ENCODE assay signal across 21 mouse cellular contexts in genomic region chr16:67124811-67125210, GRCm38 (mm10).
DNase-seq lines count a peak whose midpoint lies in the region; ATAC-seq and TF ChIP-seq lines count a peak whose summit lies in the region.
"Had no signal": no experiment of that assay in that cellular context is flagged by ENCODE, and none has a peak within 500 bp of the region (broad histone marks: within the 10 kb centered on the region; RNA-seq: fewer than 3 reads in every experiment).

No protein-coding gene starts in this region.

- 78% methylated on average over 4 of the region's 4 CpGs for WGBS in forebrain, embryonic 13.5 days
- WGBS in forebrain, embryonic 10.5 days: 86% methylated on average over 4 of the region's 4 CpGs
- WGBS in forebrain, postnatal 0 days: 52% methylated on average over 4 of the region's 4 CpGs

- H3K4me1 ChIP-seq in forebrain, embryonic 13.5 days: no peaks in the 10 kb centered on the region
- H3K4me1 ChIP-seq in forebrain, embryonic 10.5 days: no peaks in the 10 kb centered on the region
- no peaks in the 10 kb centered on the region; the same call in 1 of the 2 replicates for H3K4me1 ChIP-seq in forebrain, postnatal 0 days (ENCODE audit: insufficient read depth)
- H3K4me1 ChIP-seq: limb, embryonic 12.5 days; liver, embryonic 13.5 days; midbrain, embryonic 12.5 days; neural tube, embryonic 15.5 days had no signal

- peak; percentile 62; the same call in 1 of the 2 replicates for ATAC-seq in forebrain, embryonic 13.5 days
- 0 out of 2 replicates have a peak, but pooled peaks have one; percentile 45 for ATAC-seq in forebrain, postnatal 0 days

- no peak overlapping the region for H3K4me2 ChIP-seq in forebrain, embryonic 13.5 days
- H3K4me2 ChIP-seq in forebrain, postnatal 0 days (ENCODE audit: low read depth): no peak overlapping the region
- H3K4me2 ChIP-seq: heart, embryonic 11.5 days; limb, embryonic 12.5 days; liver, embryonic 13.5 days; midbrain, embryonic 12.5 days; neural tube, embryonic 15.5 days had no signal

- H3K27ac ChIP-seq in forebrain, embryonic 13.5 days: no peak overlapping the region
- no peak overlapping the region for H3K27ac ChIP-seq in forebrain, embryonic 10.5 days
- H3K27ac ChIP-seq in forebrain, postnatal 0 days (ENCODE audit: low read depth, low read length): no peak overlapping the region
- H3K27ac ChIP-seq: limb, embryonic 12.5 days; liver, embryonic 13.5 days; midbrain, embryonic 12.5 days; neural tube, embryonic 15.5 days had no signal

- H3K4me3 ChIP-seq in forebrain, embryonic 13.5 days: no peak overlapping the region
- H3K4me3 ChIP-seq in forebrain, embryonic 10.5 days: no peak overlapping the region
- H3K4me3 ChIP-seq in forebrain, postnatal 0 days (ENCODE audit: low read depth, low read length): no peak overlapping the region
- H3K4me3 ChIP-seq: limb, embryonic 12.5 days; liver, embryonic 13.5 days; midbrain, embryonic 12.5 days; myocyte; neural tube, embryonic 15.5 days had no signal

- DNase-seq in forebrain, embryonic 10.5 days (ENCODE audit: extremely low spot score, low spot score): no peak
- DNase-seq in layer of hippocampus, adult 9-10 months (ENCODE audit: low spot score): peak; percentile 25
- no peak for DNase-seq in layer of hippocampus, postnatal 10 days (ENCODE audit: low spot score in 2 of 2)
- DNase-seq in cerebellum, adult 8-10 months: peak; percentile 72
- peak; percentile 39 for DNase-seq in forebrain, postnatal 0 days
- DNase-seq in right cerebral cortex, postnatal 4 days: no peak
- DNase-seq in heart, adult 8-10 months (ENCODE audit: low spot score): no peak
- DNase-seq: adrenal gland, postnatal 14 days; gastrocnemius, postnatal 36 days; heart, postnatal 14 days; kidney, adult 18-20 months; kidney, postnatal 10 days; liver, embryonic 13.5 days; thymus, postnatal 4 days had no signal

- no peak overlapping the region for H3K9ac ChIP-seq in forebrain, embryonic 13.5 days
- no peak overlapping the region for H3K9ac ChIP-seq in forebrain, postnatal 0 days
- H3K9ac ChIP-seq: limb, embryonic 12.5 days; liver, embryonic 13.5 days; midbrain, embryonic 12.5 days; neural tube, embryonic 15.5 days had no signal

- no peaks in the 10 kb centered on the region for H3K27me3 ChIP-seq in forebrain, embryonic 13.5 days
- H3K27me3 ChIP-seq in forebrain, embryonic 10.5 days (ENCODE audit: poor library complexity, severe bottlenecking): no peaks in the 10 kb centered on the region
- H3K27me3 ChIP-seq in forebrain, postnatal 0 days (ENCODE audit: insufficient read depth, low read length): no peaks in the 10 kb centered on the region
- H3K27me3 ChIP-seq: CH12.LX; limb, embryonic 12.5 days; liver, embryonic 13.5 days; midbrain, embryonic 12.5 days; neural tube, embryonic 15.5 days had no signal

- H3K9me3 ChIP-seq in forebrain, embryonic 13.5 days (replicated peaks): no peaks in the 10 kb centered on the region
- no peaks in the 10 kb centered on the region for H3K9me3 ChIP-seq in forebrain, embryonic 10.5 days
- no peaks in the 10 kb centered on the region for H3K9me3 ChIP-seq in forebrain, postnatal 0 days (ENCODE audit: low read length)
- H3K9me3 ChIP-seq: limb, embryonic 12.5 days; liver, embryonic 13.5 days; midbrain, embryonic 12.5 days; neural tube, embryonic 15.5 days had no signal

- no peaks in the 10 kb centered on the region for H3K36me3 ChIP-seq in forebrain, embryonic 13.5 days (ENCODE audit: poor library complexity, severe bottlenecking)
- H3K36me3 ChIP-seq in forebrain, embryonic 10.5 days (replicated peaks): no peaks in the 10 kb centered on the region
- no peaks in the 10 kb centered on the region for H3K36me3 ChIP-seq in forebrain, postnatal 0 days (ENCODE audit: insufficient read depth)
- H3K36me3 ChIP-seq: limb, embryonic 12.5 days; liver, embryonic 13.5 days; midbrain, embryonic 12.5 days; neural tube, embryonic 15.5 days had no signal

- TF ChIP-seq CTCF in forebrain, postnatal 0 days (IDR thresholded peaks at IDR 0.05; ENCODE audit: low read depth): no peak

Comparison
In these comparisons a context has a peak if more than half of its experiments do, and no peak if none do; other contexts are left out.
1. DNase-seq: peak in layer of hippocampus, adult 9-10 months (single experiment), cerebellum, adult 8-10 months (single experiment) and forebrain, postnatal 0 days (single experiment); none in forebrain, embryonic 10.5 days (single experiment), layer of hippocampus, postnatal 10 days (0 of 2), right cerebral cortex, postnatal 4 days (single experiment) and heart, adult 8-10 months (single experiment).